Mouse (Mus musculus) kidney, embryonic 15.5 days (tissue): ENCODE data around the gene Setd4. TPM values are rescaled to one million over a fixed set of nuclear protein-coding genes. Genes with fewer than 3 reads are reported as not detected.
A peak's percentile ranks its signal among the peaks of the same experiment; 100 is the strongest.

Source experiments
- ATAC-seq: fragments of 200-750 bp; cut with Nextera tagmentation; replicated peaks from 2 replicates; pipeline ENCODE4 v1.8.0; 2017; ENCODE audit warnings: moderate TSS enrichment; ENCODE audit not compliant: low FRiP score
- H3K27ac ChIP-seq: fragments of 300-500 bp; sonication (generic); 2 replicates; pipeline ENCODE4 v1.5.1; 2015; ENCODE audit warnings: mild to moderate bottlenecking, inconsistent platforms
- H3K27me3 ChIP-seq: fragments of 300-500 bp; sonication (generic); 2 replicates; pipeline ENCODE4 v1.6.1; 2015; ENCODE audit warnings: inconsistent platforms
- H3K36me3 ChIP-seq: fragments of 300-500 bp; sonication (generic); 2 replicates; pipeline ENCODE4 v1.6.1; 2015; ENCODE audit warnings: inconsistent platforms
- H3K4me1 ChIP-seq: fragments of 300-500 bp; sonication (generic); 2 replicates; pipeline ENCODE4 v1.6.1; 2015; ENCODE audit warnings: inconsistent platforms
- H3K4me2 ChIP-seq: fragments of 300-500 bp; sonication (generic); 2 replicates; pipeline ENCODE4 v1.6.1; 2015; ENCODE audit warnings: moderate library complexity, mild to moderate bottlenecking, inconsistent platforms
- H3K4me3 ChIP-seq: fragments of 300-500 bp; sonication (generic); replicated peaks from 2 replicates; pipeline ENCODE4 v1.5.1; 2015; ENCODE audit warnings: mild to moderate bottlenecking, inconsistent platforms
- H3K9ac ChIP-seq: fragments of 300-500 bp; sonication (generic); 2 replicates; pipeline ENCODE4 v1.6.1; 2015; ENCODE audit warnings: mild to moderate bottlenecking, inconsistent platforms
- H3K9me3 ChIP-seq: fragments of 300-500 bp; sonication (generic); replicated peaks from 2 replicates; pipeline ENCODE4 v1.6.1; 2016; ENCODE audit warnings: inconsistent platforms
- WGBS: fragments of 180-500 bp; shearing (Covaris S2); methylation state at CpG from one replicate; pipeline ENCODE4 v1.1.7; 2015; ENCODE audit warnings: mixed read lengths; 5-methylcytosine and 5-hydroxymethylcytosine counted together
- polyA plus RNA-seq: library from polyadenylated mRNA; unstranded; fragments of >200 nt; fragmentation: Nextera tagmentation; extraction: Ambion mirVana; gene quantifications from 2 replicates; pipeline ENCODE4 v1.2.1, GENCODE M21; 2015

The Setd4 gene
- polyA plus RNA-seq, 1 experiment from 2014 or later: 13.9 TPM

GRCm38 (mm10) chr16:93590915-93591314, 12.9 kb downstream of the Setd4 start:
- Histone ChIP-seq H3K9ac (no peak overlapping the region), H3K4me2 (no peak overlapping the region), H3K36me3 (peaks cover 36% of the 10 kb centered on the region), H3K4me1 (peaks cover 2% of the 10 kb centered on the region; the same call in 1 of the 2 replicates), H3K4me3 (no peak overlapping the region), H3K27ac (no peak overlapping the region), H3K27me3 (no peaks in the 10 kb centered on the region), H3K9me3 (no peaks in the 10 kb centered on the region)
- WGBS: 92% methylated on average over 15 of the region's 15 CpGs
- no peak for ATAC-seq

DNA sequence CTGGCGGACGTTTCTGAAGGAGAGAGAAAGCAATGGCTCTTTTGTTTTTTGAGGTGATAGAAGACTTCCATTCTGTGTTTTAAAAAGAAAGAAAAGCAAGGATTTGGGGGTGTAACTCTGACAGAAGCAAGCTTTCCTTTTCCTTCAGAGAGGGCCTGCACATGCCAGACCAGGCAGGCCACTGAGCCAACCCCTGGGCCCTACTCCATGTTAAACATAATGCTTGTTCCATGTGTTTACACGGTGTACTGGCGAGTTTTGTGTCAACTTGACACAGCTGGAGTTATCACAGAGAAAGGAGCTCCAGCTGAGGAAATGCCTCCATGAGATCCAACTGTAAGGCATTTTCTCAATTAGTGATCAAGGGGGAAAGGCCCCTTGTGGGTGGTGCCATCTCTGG, 15.6 kb downstream of the Setd4 start:
- H3K9ac ChIP-seq: no peak overlapping the region
- no peaks in the 10 kb centered on the region for H3K27me3 ChIP-seq
- 82% methylated on average over 4 of the region's 4 CpGs for WGBS
- ATAC-seq: no peak
- no peak overlapping the region for H3K27ac ChIP-seq
- no peak overlapping the region for H3K4me3 ChIP-seq
- H3K4me2 ChIP-seq: no peak overlapping the region
- 0 out of 2 replicates have a peak, but pooled peaks cover 9% of the 10 kb centered on the region for H3K4me1 ChIP-seq
- peaks cover 41% of the 10 kb centered on the region for H3K36me3 ChIP-seq
- H3K9me3 ChIP-seq: no peaks in the 10 kb centered on the region

- Histone ChIP-seq H3K27ac (no peak overlapping the region), H3K9ac (no peak overlapping the region), H3K4me3 (no peak overlapping the region), H3K27me3 (no peaks in the 10 kb centered on the region), H3K36me3 (peaks cover 35% of the 10 kb centered on the region), H3K9me3 (no peaks in the 10 kb centered on the region), H3K4me2 (no peak overlapping the region), H3K4me1 (0 out of 2 replicates have a peak, but pooled peaks cover 9% of the 10 kb centered on the region)
- peak; percentile 43; the same call in 1 of the 2 replicates for ATAC-seq
- WGBS: 70% methylated on average over 8 of the region's 8 CpGs
These were observed 17.5 kb downstream of the Setd4 start for GRCm38 (mm10) chr16:93586382-93586781.

DNA sequence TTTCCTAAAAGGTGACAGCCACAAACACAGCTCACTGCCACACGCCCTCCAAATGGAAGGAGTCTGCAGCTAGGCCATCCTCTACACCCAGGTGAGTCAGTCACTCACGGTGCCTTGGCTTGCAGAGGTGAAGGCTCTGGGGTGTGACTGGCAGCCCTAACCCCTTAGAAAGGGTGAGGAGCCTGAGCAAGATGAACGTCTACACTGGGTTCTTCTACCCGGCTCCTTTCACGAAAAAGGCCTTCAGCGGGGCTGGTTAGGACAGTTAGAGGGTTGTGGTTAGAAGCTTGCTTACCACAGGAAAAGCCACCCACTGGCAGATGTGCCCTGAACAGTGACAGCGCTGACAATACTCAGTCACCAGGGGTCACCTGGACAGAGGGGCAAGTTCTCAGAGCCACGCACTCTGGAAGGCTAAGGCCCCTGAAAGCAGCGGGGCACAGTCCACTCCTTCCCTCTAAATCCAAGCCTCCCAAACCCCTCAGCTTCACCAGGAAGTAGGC, 18.1 kb downstream of the Setd4 start:
- Histone ChIP-seq H3K4me3 (no peak overlapping the region), H3K27me3 (no peaks in the 10 kb centered on the region), H3K4me1 (0 out of 2 replicates have a peak, but pooled peaks cover 9% of the 10 kb centered on the region), H3K9ac (no peak overlapping the region), H3K36me3 (peaks cover 30% of the 10 kb centered on the region), H3K27ac (no peak overlapping the region), H3K4me2 (no peak overlapping the region), H3K9me3 (no peaks in the 10 kb centered on the region)
- WGBS: 75% methylated on average over 9 of the region's 9 CpGs
- no peak; the same call in 1 of the 2 replicates for ATAC-seq

GRCm38 (mm10) chr16:93584976-93585702, 18.7 kb downstream of the Setd4 start:
- no peaks in the 10 kb centered on the region for H3K9me3 ChIP-seq
- peaks cover 24% of the 10 kb centered on the region for H3K36me3 ChIP-seq
- no peak overlapping the region for H3K9ac ChIP-seq
- no peak overlapping the region for H3K4me2 ChIP-seq
- no peak overlapping the region for H3K27ac ChIP-seq
- 70% methylated on average over 24 of the region's 24 CpGs for WGBS
- H3K27me3 ChIP-seq: no peaks in the 10 kb centered on the region
- no peak for ATAC-seq
- 0 out of 2 replicates have a peak, but pooled peaks cover 9% of the 10 kb centered on the region for H3K4me1 ChIP-seq
- no peak overlapping the region for H3K4me3 ChIP-seq

GRCm38 (mm10) chr16:93581125-93581524, 22.7 kb downstream of the Setd4 start:
- no peak overlapping the region for H3K4me2 ChIP-seq
- H3K4me1 ChIP-seq: peaks cover 13% of the 10 kb centered on the region; the same call in 1 of the 2 replicates
- WGBS: 54% methylated on average over 6 of the region's 6 CpGs
- H3K9me3 ChIP-seq: no peaks in the 10 kb centered on the region
- H3K27me3 ChIP-seq: no peaks in the 10 kb centered on the region
- H3K36me3 ChIP-seq: peaks cover 15% of the 10 kb centered on the region
- no peak overlapping the region for H3K4me3 ChIP-seq
- H3K27ac ChIP-seq: no peak overlapping the region
- H3K9ac ChIP-seq: no peak overlapping the region
- ATAC-seq: no peak

- Histone ChIP-seq H3K27ac (no peak overlapping the region), H3K4me3 (no peak overlapping the region), H3K4me1 (peaks cover 18% of the 10 kb centered on the region), H3K4me2 (no peak overlapping the region), H3K9me3 (no peaks in the 10 kb centered on the region), H3K36me3 (peaks cover 2% of the 10 kb centered on the region), H3K9ac (no peak overlapping the region), H3K27me3 (no peaks in the 10 kb centered on the region)
- WGBS: 86% methylated on average over 8 of the region's 8 CpGs
- no peak for ATAC-seq
These were observed 25.4 kb downstream of the Setd4 start for GRCm38 (mm10) chr16:93578346-93579005.

DNA sequence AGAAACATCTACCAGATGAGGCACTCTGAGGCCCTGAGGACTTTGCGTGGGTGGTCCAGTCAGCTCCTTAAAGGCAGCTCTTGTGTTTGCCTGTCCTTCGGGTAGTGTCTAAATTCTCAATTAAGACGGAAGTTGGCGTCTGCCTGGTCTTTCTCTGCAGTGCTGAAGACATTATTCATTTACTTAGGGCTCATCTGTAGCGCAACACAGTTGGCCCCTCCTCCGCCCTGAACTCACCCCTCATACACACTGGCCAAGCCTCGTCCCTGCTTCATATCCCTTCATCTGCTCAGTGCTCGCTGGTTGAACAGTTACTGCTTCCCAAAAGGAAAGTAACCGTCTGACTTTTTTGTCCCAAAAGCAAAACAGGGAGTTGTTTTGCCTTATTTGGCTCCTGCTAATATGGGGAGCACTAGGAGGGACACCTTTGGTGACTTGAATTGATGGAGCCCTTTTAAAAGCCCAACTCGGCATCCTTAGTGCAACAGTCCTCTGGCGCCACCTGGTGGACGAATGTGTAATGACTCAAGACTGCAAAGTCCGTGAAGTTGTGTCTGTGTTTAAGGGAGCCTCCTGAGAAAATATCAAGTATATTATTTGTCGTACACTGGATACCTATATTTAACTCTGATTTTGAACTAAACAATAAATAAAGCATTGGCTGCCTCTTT, 27.3 kb downstream of the Setd4 start:
- no peak for ATAC-seq
- WGBS: 31% methylated on average over 14 of the region's 14 CpGs
- no peak overlapping the region for H3K27ac ChIP-seq

DNA sequence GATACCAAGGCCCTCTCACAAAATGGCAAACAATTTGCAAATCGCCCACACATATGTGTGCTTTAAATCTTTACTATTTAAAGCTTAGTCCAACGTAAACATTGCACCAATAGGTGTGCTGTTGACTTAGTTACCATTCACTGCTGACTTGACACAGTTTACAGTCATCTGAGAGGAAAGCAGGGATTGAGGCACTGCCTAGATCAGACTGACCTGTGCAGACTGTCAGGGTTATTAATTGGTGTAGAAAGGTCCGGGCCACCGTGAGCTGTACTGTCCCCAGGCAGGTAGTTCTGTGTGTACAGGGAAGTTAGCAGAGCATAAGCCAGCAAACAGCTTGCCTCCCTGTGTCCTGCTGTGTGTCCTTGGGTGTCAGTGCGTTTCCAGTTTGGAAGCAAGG, 28.3 kb downstream of the Setd4 start:
- Histone ChIP-seq H3K4me3 (no peak overlapping the region), H3K36me3 (no peaks in the 10 kb centered on the region), H3K4me2 (no peak overlapping the region), H3K27ac (no peak overlapping the region), H3K4me1 (peaks cover 18% of the 10 kb centered on the region), H3K27me3 (no peaks in the 10 kb centered on the region), H3K9me3 (no peaks in the 10 kb centered on the region), H3K9ac (no peak overlapping the region)
- 76% methylated on average over 5 of the region's 5 CpGs for WGBS
- ATAC-seq: no peak

More for the DNA sequence above, 27.3 kb downstream of the Setd4 start:
- Histone ChIP-seq H3K4me2 (no peak overlapping the region), H3K4me3 (no peak overlapping the region), H3K27me3 (no peaks in the 10 kb centered on the region), H3K9ac (no peak overlapping the region), H3K9me3 (no peaks in the 10 kb centered on the region), H3K36me3 (no peaks in the 10 kb centered on the region), H3K4me1 (peaks cover 18% of the 10 kb centered on the region)

- Histone ChIP-seq H3K36me3 (no peaks in the 10 kb centered on the region), H3K4me1 (peaks cover 18% of the 10 kb centered on the region), H3K4me2 (peak overlapping the region; percentile 29), H3K9ac (no peak overlapping the region), H3K27ac (no peak overlapping the region), H3K9me3 (no peaks in the 10 kb centered on the region), H3K4me3 (no peak overlapping the region), H3K27me3 (no peaks in the 10 kb centered on the region)
- WGBS: 23% methylated on average over 18 of the region's 18 CpGs
- no peak for ATAC-seq
These were observed 29.2 kb downstream of the Setd4 start for GRCm38 (mm10) chr16:93574521-93575191.

GRCm38 (mm10) chr16:93573434-93573833, 30.4 kb downstream of the Setd4 start:
- H3K9me3 ChIP-seq: no peaks in the 10 kb centered on the region
- no peak overlapping the region for H3K27ac ChIP-seq
- WGBS: 91% methylated on average over 5 of the region's 5 CpGs
- no peak overlapping the region for H3K4me3 ChIP-seq
- no peaks in the 10 kb centered on the region for H3K27me3 ChIP-seq
- no peak overlapping the region for H3K9ac ChIP-seq
- ATAC-seq: no peak
- no peaks in the 10 kb centered on the region for H3K36me3 ChIP-seq
- peaks cover 18% of the 10 kb centered on the region for H3K4me1 ChIP-seq
- H3K4me2 ChIP-seq: no peak overlapping the region
